Comparison of ENCODE assay signal across 15 mouse cellular contexts in genomic region chr14:75540996-75541350, GRCm38 (mm10). TPM values are rescaled to one million over a fixed set of nuclear protein-coding genes. Genes with fewer than 3 reads are reported as not detected.
DNase-seq lines count a peak whose midpoint lies in the region; ATAC-seq and TF ChIP-seq lines count a peak whose summit lies in the region.
"Had no signal": no experiment of that assay in that cellular context is flagged by ENCODE, and none has a peak within 500 bp of the region (broad histone marks: within the 10 kb centered on the region; RNA-seq: fewer than 3 reads in every experiment).

No protein-coding gene starts in this region.

- no peaks in the 10 kb centered on the region for H3K9me3 ChIP-seq in embryonic facial prominence, embryonic 10.5 days
- no peaks in the 10 kb centered on the region for H3K9me3 ChIP-seq in hindbrain, embryonic 12.5 days (replicated peaks)
- H3K9me3 ChIP-seq in midbrain, postnatal 0 days (ENCODE audit: low read length): no peaks in the 10 kb centered on the region

- no peak for TF ChIP-seq POLR2A in brain, embryonic 14.5 days (IDR thresholded peaks at IDR 0.05; ENCODE audit: borderline replicate concordance, extremely low read depth, insufficient read depth, insufficient read length, poor library complexity, severe bottlenecking)

- no peak overlapping the region for H3K9ac ChIP-seq in hindbrain, embryonic 12.5 days
- H3K9ac ChIP-seq in midbrain, postnatal 0 days (replicated peaks; ENCODE audit: low read length, poor library complexity, severe bottlenecking): no peak overlapping the region
- H3K9ac ChIP-seq: lung, embryonic 14.5 days had no signal

- DNase-seq in brain, embryonic 14.5 days (ENCODE audit: low read depth): peak; percentile 93
- peak; percentile 55 for DNase-seq in embryonic facial prominence, embryonic 10.5 days (ENCODE audit: low spot score)
- DNase-seq in midbrain, postnatal 0 days (ENCODE audit: low spot score): peak; percentile 68
- DNase-seq in layer of hippocampus, postnatal 14 days (ENCODE audit: low spot score in 2 of 2): no peak
- no peak for DNase-seq in lung, postnatal 10 days
- DNase-seq: cerebellum, adult 11 months; gastrocnemius, postnatal 36 days; lung, embryonic 14.5 days had no signal

- WGBS in embryonic facial prominence, embryonic 10.5 days: 17% methylated on average over 5 of the region's 5 CpGs
- WGBS in hindbrain, embryonic 12.5 days: 10% methylated on average over 5 of the region's 5 CpGs
- 9% methylated on average over 5 of the region's 5 CpGs for WGBS in midbrain, postnatal 0 days

- H3K4me3 ChIP-seq in embryonic facial prominence, embryonic 10.5 days: no peak overlapping the region
- no peak overlapping the region for H3K4me3 ChIP-seq in hindbrain, embryonic 12.5 days
- no peak overlapping the region for H3K4me3 ChIP-seq in midbrain, postnatal 0 days (ENCODE audit: low read depth, low read length)

- no peak for TF ChIP-seq CTCF in brain, embryonic 14.5 days (IDR thresholded peaks at IDR 0.05; ENCODE audit: borderline replicate concordance, extremely low read depth, insufficient read depth, insufficient read length)
- TF ChIP-seq CTCF in midbrain, postnatal 0 days (IDR thresholded peaks at IDR 0.05): no peak

- H3K27ac ChIP-seq in embryonic facial prominence, embryonic 10.5 days (replicated peaks): no peak overlapping the region
- H3K27ac ChIP-seq in hindbrain, embryonic 12.5 days: peak overlapping the region; percentile 85
- H3K27ac ChIP-seq in midbrain, postnatal 0 days (ENCODE audit: low read depth, low read length): no peak overlapping the region

- H3K27me3 ChIP-seq in embryonic facial prominence, embryonic 10.5 days (replicated peaks; ENCODE audit: low read depth, poor library complexity, severe bottlenecking): 0 out of 2 replicates have a peak, but pooled peaks cover 4% of the 10 kb centered on the region
- H3K27me3 ChIP-seq in hindbrain, embryonic 12.5 days: no peaks in the 10 kb centered on the region
- no peaks in the 10 kb centered on the region for H3K27me3 ChIP-seq in midbrain, postnatal 0 days (ENCODE audit: insufficient read depth, low read length)

- peak; percentile 89 for ATAC-seq in hindbrain, embryonic 12.5 days (ENCODE audit: low FRiP score)
- no peak for ATAC-seq in midbrain, postnatal 0 days (ENCODE audit: low FRiP score)
- no peak for ATAC-seq in megakaryocyte, adult 5-6 weeks (ENCODE audit: poor library complexity, severe bottlenecking)

- no peaks in the 10 kb centered on the region for H3K36me3 ChIP-seq in embryonic facial prominence, embryonic 10.5 days (replicated peaks)
- H3K36me3 ChIP-seq in hindbrain, embryonic 12.5 days: no peaks in the 10 kb centered on the region
- H3K36me3 ChIP-seq in midbrain, postnatal 0 days (ENCODE audit: insufficient read depth, low read length): no peaks in the 10 kb centered on the region

- peak overlapping the region; percentile 21; the same call in 1 of the 2 replicates for H3K4me2 ChIP-seq in hindbrain, embryonic 12.5 days (replicated peaks)
- H3K4me2 ChIP-seq in midbrain, postnatal 0 days (ENCODE audit: low read depth, low read length, poor library complexity, severe bottlenecking): no peak overlapping the region
- H3K4me2 ChIP-seq: lung, embryonic 14.5 days had no signal

- H3K4me1 ChIP-seq in embryonic facial prominence, embryonic 10.5 days: peaks cover 49% of the 10 kb centered on the region
- peaks cover 39% of the 10 kb centered on the region for H3K4me1 ChIP-seq in hindbrain, embryonic 12.5 days
- peaks cover 5% of the 10 kb centered on the region; the same call in 1 of the 2 replicates for H3K4me1 ChIP-seq in midbrain, postnatal 0 days (ENCODE audit: insufficient read depth, low read length)

RNA-seq across cellular contexts. Expression of gene Spert, which starts 51.9 kb away (rescaled TPM):
- not detected in 2 replicates for polyA plus RNA-seq in brain, embryonic 14.5 days (2012; rRNA removed)
- not detected in 2 replicates for polyA plus RNA-seq in embryonic facial prominence, embryonic 10.5 days (2016; fragmentation: Nextera tagmentation; extraction: Ambion mirVana)
- not detected in 2 replicates for polyA plus RNA-seq in hindbrain, embryonic 12.5 days (2016; fragmentation: Nextera tagmentation; extraction: Ambion mirVana)
- not detected in 2 replicates for total RNA-seq in midbrain, postnatal 0 days (2014; rRNA removed)
- not detected in 2 replicates for polyA plus RNA-seq in midbrain, postnatal 0 days (2015; fragmentation: Nextera tagmentation; extraction: Ambion mirVana)
- not detected in 2 replicates for total RNA-seq in megakaryocyte, adult 5-6 weeks (2015)
- total RNA-seq in megakaryocyte, adult 5-6 weeks (2017): not detected in 2 replicates
- total RNA-seq in layer of hippocampus, postnatal 14 days (2021): not detected
- total RNA-seq: ES-E14; gastrocnemius, postnatal 36 days; heart, postnatal 25 days had no signal
- polyA plus RNA-seq: large intestine, adult 2 months; limb, embryonic 11.5 days; lung, embryonic 14.5 days; thymus, postnatal 0 days had no signal

Comparison
In these comparisons a context has a peak if more than half of its experiments do, and no peak if none do; other contexts are left out.
1. DNase-seq: peak in brain, embryonic 14.5 days (single experiment), embryonic facial prominence, embryonic 10.5 days (single experiment) and midbrain, postnatal 0 days (single experiment); none in layer of hippocampus, postnatal 14 days (0 of 2) and lung, postnatal 10 days (single experiment).